Mouse (Mus musculus) C2C12 (cell line): ENCODE results near the gene Sst.

Source experiments
- CEBPB ChIP-seq: IDR thresholded peaks from one replicate; pipeline ENCODE4 v1.6.1; 2011; ENCODE audit warnings: low read depth, mild to moderate bottlenecking, control low read depth, moderate library complexity
- CTCF ChIP-seq: IDR thresholded peaks from one replicate; pipeline ENCODE4 v1.5.1; 2011; ENCODE audit not compliant: control insufficient read depth, insufficient read depth, insufficient read length
- FOSL1 ChIP-seq: IDR thresholded peaks from one replicate; pipeline ENCODE4 v1.8.0; 2011; ENCODE audit warnings: mild to moderate bottlenecking, low read length; ENCODE audit not compliant: poor library complexity, insufficient read depth, severe bottlenecking
- MYOG ChIP-seq: IDR thresholded peaks from one replicate; pipeline ENCODE4 v1.6.1; 2011; ENCODE audit not compliant: control insufficient read depth, insufficient read length; ENCODE audit errors: extremely low read depth
- USF1 ChIP-seq: IDR thresholded peaks from one replicate; pipeline ENCODE4 v1.6.1; 2011; ENCODE audit warnings: low read depth, mild to moderate bottlenecking, control low read depth, moderate library complexity

GRCm38 (mm10) chr16:23913401-23913800 is 22.6 kb upstream of the Sst start:
- no peak for TF ChIP-seq CTCF
- TF ChIP-seq FOSL1, result no peak
- no peak for TF ChIP-seq MYOG
- TF ChIP-seq CEBPB, result no peak
- TF ChIP-seq USF1, result no peak
